Mouse (Mus musculus) heart, adult 9 months (tissue): ENCODE results near the gene Procr.

ENCODE experiments used
- DNase-seq, 2 experiments: peaks; one replicate each; pipeline ENCODE4 v3.0.0; 2022; ENCODE audit warnings: low spot score in 2 of 2

Procr gene

GRCm38 (mm10) chr2:155804053-155804452 is 53.1 kb downstream of the Procr start:
- no peak for DNase-seq
